Mouse (Mus musculus): Measurements from ENCODE around the gene Atp2b1. TPM values are rescaled to one million over a fixed set of nuclear protein-coding genes. Genes with fewer than 3 reads are reported as not detected.
A peak's percentile ranks its signal among the peaks of the same experiment; 100 is the strongest.
"Not testable (repeated sequence)": the region's sequence is repeated elsewhere in the genome, so short reads cannot be mapped to it uniquely, and the experiment has no call there.

The Atp2b1 gene
- total and polyA plus RNA-seq, 3 experiments = 23.5 to 26.6 TPM; not detected in 1

DNA sequence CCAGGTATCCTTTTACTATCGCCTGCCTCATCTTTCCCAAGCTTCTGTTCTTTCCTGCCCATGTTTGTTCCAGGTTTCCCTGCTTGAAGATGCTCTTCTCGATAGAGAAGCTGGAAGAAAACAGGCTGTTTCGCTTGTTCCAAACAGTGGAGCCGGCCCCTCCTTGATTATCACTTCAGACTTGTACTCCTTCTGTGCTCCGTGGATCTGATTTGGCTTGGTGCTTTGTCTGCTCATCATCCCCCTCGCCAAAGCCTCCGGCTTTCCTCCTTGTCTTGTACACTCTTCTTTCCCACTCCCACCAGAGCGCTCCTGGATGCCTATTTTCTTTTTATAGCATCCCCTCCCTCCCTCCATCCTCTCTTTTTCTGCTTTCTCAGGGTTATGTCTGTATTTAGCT lies 79.0 kb downstream of the Atp2b1 start:
- H3K27me3 ChIP-seq (ENCODE audit: control insufficient read depth in 1 of 2, insufficient read depth in 2 of 2, low read length in 2 of 2) = no peaks in the 10 kb centered on the region
- no peaks in the 10 kb centered on the region for H3K79me2 ChIP-seq (ENCODE audit: control insufficient read depth, insufficient read depth, low read length, poor library complexity)
- H3K9me3 ChIP-seq (replicated peaks; ENCODE audit: insufficient read depth, low read length) = no peaks in the 10 kb centered on the region
- H3K9ac ChIP-seq (ENCODE audit: control insufficient read depth, low read depth, low read length, poor library complexity, severe bottlenecking) = no peak overlapping the region
- no peaks in the 10 kb centered on the region for H3K4me1 ChIP-seq (ENCODE audit: control insufficient read depth in 1 of 2, insufficient read depth in 2 of 2, low read length in 2 of 2)
- no peak overlapping the region for H3K4me3 ChIP-seq (ENCODE audit: control insufficient read depth in 1 of 2, insufficient read depth in 1 of 2, low read depth in 2 of 2, low read length in 2 of 2)
- no peak for DNase-seq (ENCODE audit: low read depth, low spot score)
- no peak overlapping the region for H3K27ac ChIP-seq (ENCODE audit: control insufficient read depth, low read depth, low read length)
- TF ChIP-seq JUND (IDR thresholded peaks at IDR 0.05; ENCODE audit: low read depth, low read length) (no peak), GATA1 (IDR thresholded peaks at IDR 0.05; ENCODE audit: low read depth, low read length) (no peak), MAZ (IDR thresholded peaks at IDR 0.05; ENCODE audit: low read depth, low read length) (no peak), SIN3A (IDR thresholded peaks at IDR 0.05; ENCODE audit: low read length) (no peak), KAT2A (conservative IDR thresholded peaks at IDR 0.05; ENCODE audit: low read depth, low read length) (no peak), TBP (IDR thresholded peaks at IDR 0.05; ENCODE audit: low read depth, low read length) (no peak), RCOR1 (IDR thresholded peaks at IDR 0.05; ENCODE audit: low read depth, low read length) (no peak), MEF2A (IDR thresholded peaks at IDR 0.05; ENCODE audit: extremely low read depth, insufficient replicate concordance, low read depth, low read length, poor library complexity, severe bottlenecking) (no peak), CHD1 (IDR thresholded peaks at IDR 0.05; ENCODE audit: low read depth, low read length) (no peak), ZMIZ1 (IDR thresholded peaks at IDR 0.05; ENCODE audit: low read depth, low read length) (no peak), POLR2A (IDR thresholded peaks at IDR 0.05; ENCODE audit: control insufficient read depth in 1 of 2, insufficient read depth in 1 of 2, low read depth in 1 of 2, low read length in 2 of 2, poor library complexity in 1 of 2) (no peak), SMC3 (IDR thresholded peaks at IDR 0.05; ENCODE audit: low read depth, low read length) (no peak), RAD21 (IDR thresholded peaks at IDR 0.05; ENCODE audit: low read depth, low read length) (no peak), MYB (IDR thresholded peaks at IDR 0.05; ENCODE audit: low read depth, low read length) (no peak), CTCF (IDR thresholded peaks at IDR 0.05 in 2 of 3, conservative IDR thresholded peaks at IDR 0.05 in 1 of 3; ENCODE audit: control insufficient read depth in 1 of 3, insufficient read depth in 1 of 3, low read depth in 2 of 3, low read length in 3 of 3, poor library complexity in 1 of 3, severe bottlenecking in 1 of 3) (no peak), BHLHE40 (IDR thresholded peaks at IDR 0.05; ENCODE audit: borderline replicate concordance, low read depth, low read length) (no peak), NELFE (IDR thresholded peaks at IDR 0.05; ENCODE audit: low read depth, low read length) (no peak), HCFC1 (IDR thresholded peaks at IDR 0.05; ENCODE audit: low read depth, low read length) (no peak)
- H3K36me3 ChIP-seq (ENCODE audit: control insufficient read depth in 1 of 2, insufficient read depth in 2 of 2, low read length in 2 of 2) = peaks cover 0 to 9% of the 10 kb centered on the region in 2 experiments; a peak in 2 of 4 replicates

DNA sequence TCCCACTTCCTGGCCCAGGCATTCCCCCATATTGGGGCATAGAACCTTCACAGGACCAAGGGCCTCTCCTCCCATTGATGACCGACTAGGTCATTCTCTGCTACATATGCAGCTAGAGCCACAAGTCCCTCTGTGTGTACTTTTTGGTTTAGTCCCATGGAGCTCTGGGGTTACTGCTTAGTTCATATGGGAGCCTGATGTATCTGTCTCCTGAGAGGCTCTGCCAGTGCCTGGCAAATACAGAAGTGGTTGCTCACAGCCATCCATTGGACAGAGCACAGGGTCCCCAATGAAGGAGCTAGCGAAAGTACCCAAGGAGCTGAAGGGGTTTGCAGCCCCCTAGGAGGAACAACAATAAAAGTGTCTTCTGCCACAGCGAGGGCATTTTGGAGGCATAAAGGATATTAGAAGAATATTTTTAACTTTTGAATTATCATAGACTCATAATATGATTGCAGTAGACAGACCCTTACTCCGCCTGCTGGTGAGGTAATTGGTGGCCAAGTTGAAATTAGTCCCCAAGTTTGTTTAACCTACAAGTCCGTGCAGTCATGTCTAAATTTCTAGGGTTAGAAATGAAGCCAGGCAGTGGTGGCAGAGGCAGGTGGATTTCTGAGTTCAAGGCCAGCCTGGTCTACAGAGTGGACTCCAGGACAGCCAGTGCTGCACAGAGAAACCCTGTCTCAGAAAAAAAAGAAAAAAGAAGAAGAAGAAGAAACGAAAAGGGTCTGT lies 81.0 kb downstream of the Atp2b1 start:
- not testable (repeated sequence) for H3K4me1 ChIP-seq (ENCODE audit: control insufficient read depth in 1 of 2, insufficient read depth in 2 of 2, low read length in 2 of 2)

More for the DNA sequence above, 81.0 kb downstream of the Atp2b1 start:
- TF ChIP-seq RAD21 (IDR thresholded peaks at IDR 0.05; ENCODE audit: low read depth, low read length) = peak; percentile 20
- TF ChIP-seq SMC3 (IDR thresholded peaks at IDR 0.05; ENCODE audit: low read depth, low read length) = peak; percentile 27
- peak in 1 of 3 experiments; percentile 14; a peak in 1 of 6 replicates for TF ChIP-seq CTCF (IDR thresholded peaks at IDR 0.05 in 2 of 3, conservative IDR thresholded peaks at IDR 0.05 in 1 of 3; ENCODE audit: control insufficient read depth in 1 of 3, insufficient read depth in 1 of 3, low read depth in 2 of 3, low read length in 3 of 3, poor library complexity in 1 of 3, severe bottlenecking in 1 of 3)
- H3K4me3 ChIP-seq (ENCODE audit: control insufficient read depth in 1 of 2, insufficient read depth in 1 of 2, low read depth in 2 of 2, low read length in 2 of 2); H3K9me3 ChIP-seq (replicated peaks; ENCODE audit: insufficient read depth, low read length); H3K27ac ChIP-seq (ENCODE audit: control insufficient read depth, low read depth, low read length); H3K36me3 ChIP-seq (ENCODE audit: control insufficient read depth in 1 of 2, insufficient read depth in 2 of 2, low read length in 2 of 2); H3K79me2 ChIP-seq (ENCODE audit: control insufficient read depth, insufficient read depth, low read length, poor library complexity); H3K9ac ChIP-seq (ENCODE audit: control insufficient read depth, low read depth, low read length, poor library complexity, severe bottlenecking); H3K27me3 ChIP-seq (ENCODE audit: control insufficient read depth in 1 of 2, insufficient read depth in 2 of 2, low read length in 2 of 2); DNase-seq (ENCODE audit: low read depth, low spot score): not testable (repeated sequence)
